Mouse (Mus musculus): ENCODE measurements around the gene Ppp1r16b.
"Not testable (repeated sequence)": the region's sequence is repeated elsewhere in the genome, so short reads cannot be mapped to it uniquely, and the experiment has no call there.

Ppp1r16b gene

DNA sequence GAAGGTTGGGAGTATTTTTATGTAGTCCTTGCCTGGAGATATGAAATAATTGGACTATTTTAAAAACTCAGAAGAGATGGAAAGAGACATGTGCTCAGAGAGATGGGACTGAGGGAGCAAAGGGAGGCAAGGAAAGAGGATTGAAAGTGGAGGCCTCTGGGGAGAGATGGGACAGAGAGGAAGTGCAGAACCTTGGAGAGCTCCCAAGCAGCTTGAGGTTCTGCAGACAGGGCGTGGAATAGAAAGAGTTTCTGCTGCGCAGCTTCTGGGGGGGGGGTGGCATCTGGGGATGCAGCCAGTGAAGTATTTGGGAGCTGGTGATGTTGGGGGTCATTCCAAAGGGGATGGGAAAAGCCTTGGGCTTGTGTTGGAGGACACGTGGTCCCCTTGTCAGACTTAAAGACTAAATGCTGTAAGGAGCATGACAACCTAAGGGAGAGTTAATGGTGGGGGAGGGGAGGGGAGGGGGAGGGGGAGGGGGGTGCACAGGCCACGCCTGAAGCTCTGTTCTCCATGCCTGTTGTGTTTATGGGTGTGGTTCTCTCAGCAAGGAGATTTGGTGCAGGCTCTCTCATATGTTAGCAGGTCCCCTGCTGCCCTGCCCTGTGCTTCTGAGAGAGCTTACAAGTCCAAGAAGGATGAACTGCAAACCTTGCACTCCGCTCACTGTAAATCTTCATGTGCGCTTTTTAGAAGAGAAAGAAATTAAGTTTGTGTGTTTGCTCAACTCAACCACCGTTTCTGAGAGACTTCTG, 63.0 kb downstream of the Ppp1r16b start:
- peak in 1 of 2 experiments; percentile 41 for DNase-seq

DNA sequence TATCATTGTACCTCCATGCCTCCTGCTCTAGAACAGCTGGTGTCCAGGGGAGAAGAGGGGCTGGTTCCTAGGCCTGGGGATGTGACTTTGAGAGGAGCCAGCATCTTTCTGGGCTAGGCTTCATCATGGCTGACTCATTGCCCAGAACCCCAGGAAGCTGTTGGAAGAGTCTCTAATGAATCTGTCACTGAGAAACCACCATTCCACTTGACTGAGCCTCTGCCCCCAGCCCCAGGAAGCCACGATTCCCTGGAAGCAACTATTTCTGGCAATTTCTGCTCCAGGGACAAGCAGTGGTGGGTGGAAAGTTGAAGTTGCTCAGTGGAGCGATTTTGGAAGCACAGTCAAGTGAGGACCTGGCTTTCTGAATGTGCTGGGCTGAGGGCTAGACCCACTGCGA, 65.7 kb downstream of the Ppp1r16b start:
- no peak for DNase-seq

DNA sequence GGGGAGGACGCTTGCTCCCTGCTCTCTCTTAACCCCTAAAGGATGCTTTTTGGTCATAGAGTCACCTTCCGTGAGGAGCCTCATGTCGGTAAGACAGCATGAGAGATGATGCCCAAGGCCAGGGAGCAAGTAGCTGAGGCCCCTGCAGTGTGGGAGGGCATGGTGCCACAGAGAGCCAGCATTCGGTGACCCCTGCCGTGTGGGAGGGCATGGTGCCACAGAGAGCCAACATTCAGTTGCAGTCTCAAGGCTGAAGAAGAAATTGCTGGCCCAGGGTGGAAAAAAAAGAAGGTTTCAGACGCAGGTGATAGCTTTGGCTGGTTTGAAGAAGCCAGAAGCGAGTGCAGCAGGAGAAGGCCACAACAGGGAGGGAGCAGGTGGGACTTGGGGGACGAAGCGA, 67.3 kb downstream of the Ppp1r16b start:
- no peak for DNase-seq

DNA sequence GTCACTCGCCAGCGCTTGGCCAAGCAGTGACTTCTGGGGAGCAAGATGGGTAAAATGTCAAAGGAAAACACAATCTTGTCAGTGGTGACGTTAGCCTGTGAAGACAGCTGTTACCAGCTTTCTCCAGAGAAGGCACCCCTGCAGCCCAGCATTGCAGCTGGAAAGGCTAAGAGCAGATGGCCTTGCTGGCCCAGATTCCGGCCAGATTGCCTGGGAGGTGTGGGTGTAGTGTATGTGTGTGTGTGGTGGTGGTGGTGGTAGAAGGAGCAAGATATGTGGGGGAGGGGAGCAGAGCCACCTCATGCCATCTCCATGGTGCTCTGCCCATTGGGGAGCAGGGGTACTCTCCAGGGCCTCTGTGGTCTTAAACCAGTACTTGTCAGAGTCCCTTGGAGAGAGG, 67.9 kb downstream of the Ppp1r16b start:
- no peak for DNase-seq

DNA sequence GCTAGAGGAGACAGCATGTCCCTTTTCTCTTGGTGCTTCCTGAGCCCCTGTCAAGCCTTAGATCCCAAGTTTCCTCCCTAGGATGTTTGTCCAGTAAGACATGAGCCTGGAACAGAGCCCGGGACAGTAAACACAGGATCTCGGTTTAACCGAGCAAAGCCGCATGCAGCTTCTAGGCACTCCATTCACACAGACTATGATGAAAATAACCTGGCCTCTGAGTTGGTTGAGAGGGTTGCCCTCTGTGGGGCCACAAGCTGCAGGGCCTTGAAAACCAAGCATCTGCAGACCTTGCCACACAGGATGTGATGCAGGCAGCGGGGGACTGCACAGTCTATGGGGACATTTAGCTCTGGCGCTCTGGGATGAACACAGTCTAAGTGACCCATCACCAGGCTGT, 68.7 kb downstream of the Ppp1r16b start:
- DNase-seq: peak; percentile 33 to 46

DNA sequence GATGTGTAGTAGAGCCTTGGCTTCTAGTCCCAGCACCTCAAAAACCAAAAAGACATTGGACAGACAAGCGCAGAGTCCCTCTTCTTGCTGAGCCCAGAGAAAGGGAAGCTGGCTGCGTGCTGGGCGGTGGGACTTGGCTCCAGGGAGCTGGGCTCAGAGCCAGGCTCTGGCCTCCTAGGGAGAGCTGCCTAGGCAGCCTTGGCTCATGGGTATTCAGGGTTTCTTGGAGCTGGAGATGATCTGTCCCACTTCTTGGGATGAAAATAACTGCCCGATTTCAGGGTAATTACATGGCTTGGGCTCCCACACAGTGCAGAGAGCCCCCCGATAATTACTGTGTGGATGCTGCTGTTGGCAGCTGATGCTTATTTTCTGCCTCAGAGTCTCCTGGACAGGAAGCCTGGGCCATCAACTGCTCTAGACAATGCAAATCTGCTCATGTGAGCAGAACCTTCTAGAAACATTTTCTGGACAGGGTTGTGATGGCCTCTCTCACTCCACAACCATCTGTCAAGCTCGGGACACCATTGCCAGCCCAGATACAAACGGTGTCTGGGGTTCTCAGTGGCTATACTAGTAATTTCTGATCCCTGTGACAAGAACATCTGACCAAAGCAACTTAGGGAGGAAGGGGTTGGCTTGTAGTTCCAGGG, 69.4 kb downstream of the Ppp1r16b start:
- peak; percentile 59 to 78 for DNase-seq

DNA sequence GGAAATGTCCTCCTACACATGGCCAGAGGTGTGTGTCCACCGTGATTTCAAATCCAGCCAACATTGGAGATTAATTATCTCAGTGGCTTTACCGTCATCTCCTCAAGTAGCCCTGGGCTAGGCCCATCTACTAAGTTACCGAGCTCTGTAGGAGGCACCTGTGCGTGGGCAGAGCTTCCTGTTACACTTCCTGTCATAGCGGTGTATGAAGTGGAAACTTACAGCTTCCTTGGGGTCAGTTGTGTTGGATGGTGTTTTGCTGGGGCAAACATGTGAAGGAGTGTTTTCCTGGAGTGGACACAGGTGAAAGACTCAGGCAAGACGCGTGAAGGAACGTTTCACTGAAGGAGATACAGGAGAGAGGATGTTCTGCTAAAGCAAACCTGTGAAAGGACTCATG, 70.1 kb downstream of the Ppp1r16b start:
- no peak for DNase-seq

DNA sequence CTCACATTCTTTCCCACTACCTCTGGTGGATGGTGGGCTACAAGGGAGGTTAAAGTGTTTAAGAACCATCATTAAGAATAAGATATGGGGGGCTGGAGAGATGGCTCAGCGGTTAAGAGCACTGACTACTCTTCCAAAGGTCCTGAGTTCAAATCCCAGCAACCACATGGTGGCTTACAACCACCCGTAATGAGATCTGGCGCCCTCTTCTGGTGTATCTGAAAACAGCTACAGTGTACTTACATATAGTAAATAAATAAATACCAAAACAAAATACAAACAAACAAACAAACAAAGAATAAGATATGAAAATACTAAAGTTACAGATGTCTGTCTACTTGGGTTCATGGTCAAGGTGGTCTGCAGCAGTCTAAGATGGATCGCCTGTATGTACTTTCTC, 71.0 kb downstream of the Ppp1r16b start:
- not testable (repeated sequence) for DNase-seq

DNA sequence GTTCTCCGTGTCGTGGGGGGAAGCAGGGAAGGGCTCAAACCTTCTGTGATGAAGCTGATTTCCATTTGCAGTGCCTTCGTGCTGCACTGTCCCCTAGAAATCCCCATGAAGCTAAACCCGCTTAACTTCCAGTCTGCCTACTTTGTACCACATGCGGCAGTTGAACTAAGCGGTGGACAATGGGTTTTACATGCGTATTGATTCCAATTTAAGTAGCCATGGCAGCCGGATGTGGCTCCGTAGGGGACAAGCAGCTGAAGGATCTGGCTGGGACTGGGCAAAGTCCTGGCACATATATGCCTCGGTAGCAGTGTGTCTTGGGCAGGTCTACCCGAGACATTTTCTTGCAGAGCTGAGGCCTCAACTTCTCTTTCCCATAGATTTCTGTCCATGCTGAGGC, 73.4 kb downstream of the Ppp1r16b start:
- DNase-seq: no peak

DNA sequence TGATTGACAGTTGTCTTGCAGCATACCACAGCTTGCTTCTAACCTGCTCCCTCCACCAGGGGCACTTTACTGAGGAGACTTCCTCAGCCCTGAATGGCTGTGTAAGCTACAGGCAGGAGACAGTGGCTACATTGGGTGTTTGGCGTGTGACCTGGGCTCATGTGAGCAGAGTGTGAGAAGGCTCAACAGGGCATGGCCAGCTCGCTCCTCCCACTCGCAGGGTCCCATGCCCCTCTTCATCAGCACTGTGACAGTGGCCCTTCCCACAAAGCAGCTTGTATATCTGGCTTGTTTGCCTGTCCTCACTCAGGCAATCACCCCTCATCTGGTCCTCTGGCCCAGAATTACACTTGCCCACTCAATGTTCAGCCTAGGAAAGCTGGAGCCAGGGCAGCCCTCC, 73.9 kb downstream of the Ppp1r16b start:
- no peak for DNase-seq

DNA sequence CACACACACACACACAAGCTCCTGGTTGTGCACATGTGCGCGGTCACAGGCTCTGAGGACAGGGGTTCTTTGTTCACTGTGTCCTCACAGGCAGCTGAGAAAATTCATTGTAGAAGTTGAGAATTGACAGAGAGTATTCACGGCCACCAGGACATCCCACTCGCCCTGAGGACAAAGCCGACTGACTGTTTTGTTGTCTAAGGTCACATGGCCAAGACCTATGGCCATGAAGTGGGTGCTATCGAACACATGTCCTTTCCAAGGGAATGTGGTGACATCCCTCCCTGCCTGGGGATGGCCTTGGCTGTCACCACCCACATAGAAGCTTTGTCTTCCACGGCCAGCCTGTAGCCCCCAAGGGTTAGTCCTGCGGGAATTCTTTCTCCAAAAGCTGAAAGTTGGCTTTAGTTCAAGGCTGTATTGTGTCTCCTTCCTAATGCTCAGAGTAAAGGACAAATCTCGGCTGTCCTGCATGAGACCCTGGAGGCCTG, 75.9 kb downstream of the Ppp1r16b start:
- DNase-seq: no peak

DNA sequence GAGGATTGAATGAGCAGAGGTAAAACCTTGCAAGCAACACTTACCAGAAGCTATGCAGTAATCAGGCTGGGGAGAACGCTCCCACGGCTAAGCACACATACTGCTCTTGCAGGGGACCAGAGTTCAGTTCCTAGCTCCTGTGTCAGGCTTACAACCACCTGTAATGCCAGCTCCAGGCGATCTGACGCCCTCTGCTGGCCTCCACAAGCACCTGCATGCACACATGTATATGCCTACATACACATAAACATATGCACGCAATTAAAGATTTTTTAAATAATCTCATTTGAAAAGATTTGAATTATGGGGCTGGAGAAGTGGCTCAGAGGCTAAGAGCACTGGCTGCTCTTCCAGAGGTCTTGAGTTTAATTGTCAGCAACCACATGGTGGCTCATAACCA, 77.2 kb downstream of the Ppp1r16b start:
- DNase-seq: no peak

DNA sequence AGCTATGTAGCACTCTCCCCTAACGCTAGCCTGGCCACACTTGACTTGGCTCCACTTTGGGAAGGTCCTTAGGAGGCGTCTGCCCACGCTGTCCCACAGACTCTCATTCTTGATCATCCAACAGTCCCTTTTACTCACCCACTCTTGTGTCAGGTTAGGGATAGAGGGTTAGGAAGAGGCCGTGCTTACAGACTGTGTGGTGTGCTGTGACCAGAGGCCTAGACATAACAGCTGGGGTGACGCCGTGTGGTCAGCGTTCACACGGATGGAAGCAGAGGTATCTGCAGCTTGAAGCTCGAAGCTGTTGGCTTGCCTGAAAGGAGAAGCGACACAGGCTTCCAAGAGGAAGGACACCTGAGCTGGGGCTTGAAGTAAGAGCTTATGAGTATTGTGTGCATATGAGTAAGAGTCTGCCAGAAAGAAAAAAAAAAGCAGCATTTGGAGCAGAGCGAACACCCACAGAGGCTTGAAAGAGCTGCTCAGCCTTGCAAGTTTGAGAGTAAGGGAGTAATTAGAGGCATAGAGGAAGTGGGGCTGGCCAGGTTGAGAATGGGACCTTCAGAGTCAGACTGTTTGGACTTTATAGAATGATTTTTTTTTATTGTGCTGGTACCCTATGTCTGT, 78.4 kb downstream of the Ppp1r16b start:
- no peak for DNase-seq

DNA sequence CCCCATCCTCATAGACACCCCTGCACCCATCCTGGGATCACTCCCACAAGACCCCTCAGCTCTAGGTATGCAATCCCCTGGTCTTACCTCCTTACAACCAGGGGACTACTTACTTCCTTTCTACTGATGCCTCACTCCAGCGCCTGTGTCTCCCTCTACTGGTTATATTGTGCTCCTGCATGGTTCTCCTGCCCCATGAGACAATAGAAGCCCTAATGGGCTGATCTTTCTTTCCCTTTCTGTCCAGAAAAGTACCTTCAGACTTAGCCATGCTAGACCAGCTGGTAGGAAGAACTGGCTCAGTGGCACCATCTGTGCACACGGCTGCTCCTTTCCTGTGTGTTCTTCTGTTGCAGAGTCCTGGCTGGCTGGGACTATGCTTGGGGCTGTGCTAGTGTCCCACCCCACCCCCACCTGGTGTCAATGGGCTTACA, 79.9 kb downstream of the Ppp1r16b start:
- peak in 1 of 2 experiments; percentile 59 for DNase-seq

DNA sequence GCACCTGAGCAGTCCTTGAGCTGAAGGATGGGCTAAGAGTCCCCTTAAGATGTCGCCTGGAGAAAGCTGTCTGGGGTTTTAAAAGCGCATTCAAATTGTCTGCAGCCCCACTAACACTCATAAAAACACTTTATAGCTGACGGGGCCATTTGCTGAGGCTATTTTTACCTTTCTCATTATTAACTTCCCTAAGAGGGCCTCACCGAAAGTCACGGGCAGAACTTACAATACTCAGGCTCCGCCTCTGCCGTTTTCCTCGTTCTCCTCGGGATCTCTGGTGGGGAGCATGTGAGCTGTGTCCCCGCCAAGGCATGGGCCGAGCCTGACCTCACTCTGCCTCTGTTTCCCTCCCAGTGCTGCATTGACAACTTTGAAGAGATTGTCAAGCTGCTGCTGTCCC, 81.0 kb downstream of the Ppp1r16b start:
- no peak for DNase-seq

DNA sequence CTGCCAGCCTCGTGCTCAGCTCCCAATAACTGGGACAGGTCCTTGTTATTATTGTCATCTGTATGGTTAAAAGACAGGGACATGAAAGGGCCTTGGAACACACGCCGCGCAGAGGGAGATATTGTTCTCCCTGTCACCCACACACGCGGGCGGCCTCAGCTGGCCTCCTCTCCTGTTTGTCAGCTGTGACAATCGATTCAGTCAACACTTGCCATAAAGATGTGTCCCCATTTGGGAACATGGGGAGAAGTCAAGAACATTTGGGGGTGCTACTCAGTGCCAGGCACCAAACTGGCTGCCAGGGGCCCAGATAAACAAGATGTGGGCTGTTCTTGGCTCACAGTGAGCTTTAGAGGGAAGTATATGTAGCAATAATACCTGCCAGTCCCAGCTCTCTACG, 84.2 kb downstream of the Ppp1r16b start:
- no peak for DNase-seq

DNA sequence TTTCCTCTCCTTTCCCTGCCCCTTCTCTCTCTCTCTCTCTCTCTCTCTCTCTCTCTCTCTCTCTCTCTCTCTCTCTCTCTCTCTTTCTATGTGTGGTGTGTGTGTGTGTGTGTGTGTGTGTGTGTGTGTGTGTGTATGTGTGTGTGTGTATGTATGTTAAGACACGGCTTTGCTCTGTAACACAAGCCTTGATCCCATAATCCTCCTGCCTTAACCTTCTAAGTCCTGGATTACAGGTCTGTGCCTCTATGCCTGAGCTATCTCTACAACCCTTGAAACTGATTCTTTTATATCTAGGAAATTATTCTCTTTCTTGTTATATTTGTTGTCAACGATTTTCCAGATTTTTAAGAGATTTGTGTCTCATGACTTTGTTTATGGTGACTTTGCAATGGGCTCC, 95.0 kb downstream of the Ppp1r16b start:
- DNase-seq: no peak

DNA sequence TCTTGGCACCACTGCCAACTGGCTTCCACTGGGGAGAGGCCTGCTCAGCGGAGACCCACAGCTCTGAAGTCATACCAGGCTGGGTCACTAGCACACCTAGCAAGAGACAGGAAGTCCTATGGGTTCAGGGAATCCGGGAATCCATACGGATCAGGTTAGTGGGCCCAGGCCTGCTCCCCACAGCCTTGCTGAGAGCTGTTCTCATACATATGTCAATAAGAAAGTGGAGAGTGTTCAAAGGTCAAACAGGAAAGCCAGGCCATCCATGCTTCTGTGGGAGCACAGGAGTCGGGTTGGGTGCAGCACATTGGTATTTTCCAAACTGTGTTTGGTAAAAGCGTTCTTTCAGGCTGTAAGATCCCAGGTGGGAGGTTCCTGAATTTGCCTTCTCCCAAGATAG, 97.1 kb downstream of the Ppp1r16b start:
- no peak for DNase-seq

DNA sequence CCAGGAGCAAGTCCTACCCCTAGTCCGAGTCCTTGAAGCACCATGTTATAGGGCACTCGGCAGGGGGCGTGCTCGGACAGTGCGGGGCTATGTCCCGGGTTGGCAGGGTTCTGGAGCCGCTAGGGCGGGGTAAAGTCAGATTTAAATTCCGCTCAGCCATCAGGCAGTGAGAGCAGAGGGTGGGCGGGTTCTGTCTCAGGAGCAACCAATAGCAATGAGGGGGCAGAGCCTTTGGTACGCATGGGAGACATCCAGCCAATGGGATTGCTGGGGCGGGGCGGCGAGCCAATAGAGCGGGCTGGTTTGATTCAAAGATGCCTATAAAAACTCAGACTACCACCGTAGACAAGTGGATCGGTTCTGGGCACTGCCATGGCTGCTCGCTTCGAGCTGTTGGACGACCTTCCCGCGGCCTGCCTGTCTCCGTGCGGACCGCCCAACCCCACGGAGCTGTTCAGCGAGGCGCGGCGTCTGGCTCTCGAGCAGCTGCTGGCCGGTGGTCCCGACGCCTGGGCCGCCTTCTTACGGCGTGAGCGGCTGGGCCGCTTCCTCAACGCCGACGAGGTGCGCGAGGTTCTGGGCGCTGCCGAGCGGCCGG, 102.6 kb downstream of the Ppp1r16b start, which contains the start of gene Fam83d:
Gene Fam83d, plus strand, starts transcription at position 352 of the 598 bp plus-strand sequence.
- DNase-seq: peak; percentile 97 to 98

DNA sequence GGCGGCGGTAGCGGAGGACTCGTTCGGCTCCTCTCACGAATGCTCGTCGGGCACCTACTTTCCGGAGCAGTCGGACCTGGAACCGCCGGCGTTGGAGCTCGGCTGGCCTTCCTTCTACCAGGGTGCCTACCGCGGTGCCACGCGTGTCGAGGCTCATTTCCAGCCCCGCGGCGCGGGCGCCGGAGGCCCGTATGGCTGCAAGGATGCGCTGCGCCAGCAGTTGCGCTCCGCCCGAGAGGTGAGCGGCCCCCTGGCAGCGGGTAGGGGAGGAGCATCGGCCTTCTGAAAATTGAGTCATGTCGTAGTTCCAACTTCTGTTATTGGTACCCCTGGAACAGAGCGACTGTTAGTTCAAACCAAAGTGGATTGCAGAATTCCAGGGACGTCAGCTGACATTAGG, 103.2 kb downstream of the Ppp1r16b start:
- peak; percentile 43 to 48 for DNase-seq

DNA sequence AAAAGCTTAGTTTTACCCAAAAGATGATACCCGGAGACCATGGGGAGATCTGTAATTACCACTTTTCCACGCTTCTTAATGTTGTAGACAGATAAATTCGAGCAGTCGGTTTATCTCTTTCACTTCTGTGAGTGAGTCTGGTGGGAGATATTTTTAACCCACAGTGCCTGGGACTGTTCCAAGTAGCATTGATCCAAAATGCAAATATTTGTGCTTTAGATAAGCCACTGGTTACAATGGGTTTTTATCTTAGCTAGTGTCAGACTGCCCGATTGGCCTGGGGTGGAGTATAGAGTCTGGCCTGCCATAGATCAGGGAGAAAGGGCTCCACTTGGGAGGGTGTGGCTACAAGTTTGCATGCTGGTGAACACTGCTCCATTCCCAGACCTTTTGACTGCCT, 103.6 kb downstream of the Ppp1r16b start:
- DNase-seq: no peak

DNA sequence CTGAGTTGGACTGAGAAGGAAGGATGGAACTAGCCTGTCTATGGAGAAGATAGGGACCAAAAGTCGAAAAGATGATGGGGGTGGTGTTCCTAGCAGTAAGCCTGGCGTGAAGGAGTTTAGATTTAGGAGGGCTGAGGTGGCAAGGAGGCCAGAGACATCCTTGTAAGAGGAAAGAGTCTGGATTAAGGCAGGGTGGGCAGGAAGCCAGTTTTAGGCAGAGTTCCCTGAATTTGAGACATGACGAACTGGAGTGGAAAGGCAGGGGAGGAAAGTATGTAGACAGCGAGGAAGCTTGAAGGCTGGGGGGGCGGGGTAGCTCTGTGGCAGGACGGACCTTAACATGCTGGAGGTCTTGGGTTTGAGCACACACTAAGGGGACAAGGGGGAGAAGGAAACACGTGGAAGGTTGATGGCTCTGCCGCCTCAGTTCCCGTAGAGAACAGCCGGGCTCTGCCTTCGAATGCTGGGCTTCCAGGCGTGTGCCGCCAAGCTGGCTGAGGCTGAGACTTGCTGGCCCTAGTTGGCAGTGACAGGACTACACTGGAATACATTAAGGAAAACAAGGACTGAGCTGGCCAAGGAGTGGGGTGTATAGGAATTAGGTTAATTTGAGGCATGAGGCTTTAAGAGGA, 105.0 kb downstream of the Ppp1r16b start:
- peak; percentile 28 to 35 for DNase-seq
